Mouse (Mus musculus) bone marrow macrophage, adult 2 months (primary cell): ENCODE results near the gene Sar1a.

Experiments used
- CTCF ChIP-seq: IDR thresholded peaks from 2 replicates; pipeline ENCODE4 v1.5.1; 2012; ENCODE audit warnings: low read depth, mild to moderate bottlenecking, low read length, moderate library complexity
- POLR2A ChIP-seq: IDR thresholded peaks from 2 replicates; pipeline ENCODE4 v1.6.1; 2012; ENCODE audit warnings: mild to moderate bottlenecking, low read depth, low read length, borderline replicate concordance

DNA sequence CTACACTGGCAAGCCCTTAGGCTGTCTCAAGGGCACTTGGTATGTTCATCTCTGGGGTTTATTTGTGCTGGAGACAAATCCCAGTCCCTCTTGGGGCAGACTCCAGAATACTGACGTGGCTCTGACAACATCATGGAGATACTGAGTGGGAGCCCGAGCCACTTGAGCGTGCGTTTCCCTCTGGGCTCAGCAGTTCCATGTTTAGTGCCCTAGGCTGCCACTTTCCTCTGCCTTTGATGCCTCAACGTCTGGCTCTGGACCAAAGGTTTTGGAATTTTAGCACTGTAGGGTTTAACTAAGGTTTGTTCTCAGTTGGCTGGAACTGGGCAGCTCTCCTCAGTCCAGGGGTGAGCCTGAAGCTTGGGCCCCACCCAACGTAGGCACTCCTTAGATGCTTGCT, 43.2 kb downstream of the Sar1a start:
- TF ChIP-seq CTCF = no peak
- no peak for TF ChIP-seq POLR2A
